Mouse (Mus musculus) intestine, embryonic 16.5 days (tissue): ENCODE data around the gene Ly75. TPM values are rescaled to one million over a fixed set of nuclear protein-coding genes. Genes with fewer than 3 reads are reported as not detected.
A peak's percentile ranks its signal among the peaks of the same experiment; 100 is the strongest.

ENCODE experiments used
- ATAC-seq: fragments of 200-750 bp; cut with Nextera tagmentation; 2 replicates; pipeline ENCODE4 v1.8.0; 2017; ENCODE audit warnings: moderate TSS enrichment, moderate library complexity
- H3K27ac ChIP-seq: fragments of 300-500 bp; sonication (generic); 2 replicates; pipeline ENCODE4 v1.5.1; 2014; ENCODE audit warnings: mild to moderate bottlenecking, low read length
- H3K27me3 ChIP-seq: fragments of 300-500 bp; sonication (generic); replicated peaks from 2 replicates; pipeline ENCODE4 v1.6.1; 2014; ENCODE audit warnings: low read length, control low read depth, mixed read lengths; ENCODE audit not compliant: control insufficient read depth, insufficient read depth
- H3K36me3 ChIP-seq: fragments of 300-500 bp; sonication (generic); 2 replicates; pipeline ENCODE4 v1.6.1; 2014; ENCODE audit warnings: low read length, control low read depth; ENCODE audit not compliant: control insufficient read depth, insufficient read depth
- H3K4me1 ChIP-seq: fragments of 300-500 bp; sonication (generic); 2 replicates; pipeline ENCODE4 v1.6.1; 2014; ENCODE audit warnings: low read length, control low read depth, mixed read lengths; ENCODE audit not compliant: control insufficient read depth, insufficient read depth
- H3K4me2 ChIP-seq: fragments of 300-500 bp; sonication (generic); 2 replicates; pipeline ENCODE4 v1.6.1; 2014; ENCODE audit warnings: low read depth, low read length, control low read depth
- H3K4me3 ChIP-seq: fragments of 300-500 bp; sonication (generic); 2 replicates; pipeline ENCODE4 v1.5.1; 2014; ENCODE audit warnings: mild to moderate bottlenecking, low read length
- H3K9ac ChIP-seq: fragments of 300-500 bp; sonication (generic); 2 replicates; pipeline ENCODE4 v1.6.1; 2014; ENCODE audit warnings: low read depth, low read length
- H3K9me3 ChIP-seq: fragments of 300-500 bp; sonication (generic); 2 replicates; pipeline ENCODE4 v1.6.1; 2016; ENCODE audit warnings: low read length, control low read depth; ENCODE audit not compliant: control insufficient read depth
- WGBS: fragments of 180-500 bp; shearing (Covaris S2); extraction: QIAGEN DNeasy Blood & Tissue Kit; methylation state at CpG from one replicate; pipeline ENCODE4 v1.1.7; 2014; 5-methylcytosine and 5-hydroxymethylcytosine counted together
- polyA plus RNA-seq: library from polyadenylated mRNA; unstranded; fragments of >200 nt; fragmentation: Nextera tagmentation; extraction: Ambion mirVana; gene quantifications from 2 replicates; pipeline ENCODE4 v1.2.1, GENCODE M21; 2015

Ly75 gene
- polyA plus RNA-seq, 1 experiment from 2014 or later = 0.84 TPM

GRCm38 (mm10) chr2:60303796-60304195, 79.3 kb downstream of the Ly75 start:
- Histone ChIP-seq H3K36me3 (no peaks in the 10 kb centered on the region), H3K4me2 (no peak overlapping the region), H3K9ac (no peak overlapping the region), H3K4me1 (no peaks in the 10 kb centered on the region), H3K4me3 (no peak overlapping the region), H3K27ac (no peak overlapping the region), H3K27me3 (no peaks in the 10 kb centered on the region), H3K9me3 (no peaks in the 10 kb centered on the region)
- WGBS = 82% methylated on average over 4 of the region's 4 CpGs
- no peak for ATAC-seq

DNA sequence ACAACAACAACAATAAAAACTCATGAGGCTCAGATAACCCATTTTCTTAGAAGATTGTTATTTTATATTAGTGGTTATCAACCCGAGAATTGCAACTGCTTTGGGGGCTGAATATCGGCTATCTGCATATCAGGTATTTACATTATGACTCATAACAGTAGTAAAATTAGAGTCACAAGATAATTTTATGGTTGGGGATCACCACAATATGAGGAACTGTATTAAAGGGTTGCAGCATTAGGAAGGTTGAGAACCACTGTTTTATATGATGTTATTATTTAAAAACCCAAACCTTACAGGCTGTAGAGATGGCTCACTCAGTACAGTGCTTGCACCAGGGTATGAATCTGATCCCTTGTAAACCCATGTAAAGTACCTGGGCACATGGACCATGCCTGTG, 83.8 kb downstream of the Ly75 start:
- Histone ChIP-seq H3K9ac (no peak overlapping the region), H3K27ac (no peak overlapping the region), H3K36me3 (no peaks in the 10 kb centered on the region), H3K27me3 (no peaks in the 10 kb centered on the region), H3K9me3 (no peaks in the 10 kb centered on the region), H3K4me3 (no peak overlapping the region), H3K4me1 (no peaks in the 10 kb centered on the region), H3K4me2 (no peak overlapping the region)
- peak; percentile 52; the same call in 1 of the 2 replicates for ATAC-seq
- WGBS = 75% methylated on average over 2 of the region's 2 CpGs

DNA sequence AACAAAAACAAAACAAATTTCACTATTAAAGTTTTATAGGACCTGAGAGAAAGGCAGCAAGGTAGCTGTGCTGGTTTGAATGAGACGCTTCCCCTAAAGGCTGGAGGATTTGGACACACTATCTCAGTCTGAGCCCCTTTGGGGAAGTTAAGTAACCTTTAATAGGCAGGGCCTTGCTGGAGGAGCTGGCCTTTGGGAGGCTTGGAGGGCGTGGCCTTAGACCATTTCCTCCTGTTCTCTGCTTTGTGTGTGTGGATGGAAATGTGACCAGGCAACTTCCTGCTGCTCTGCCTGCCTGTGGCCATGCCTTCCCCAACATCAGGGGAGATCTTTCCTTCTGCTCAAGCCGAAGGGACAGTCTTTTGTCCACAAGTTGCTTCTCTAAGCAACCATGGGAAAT, 84.8 kb downstream of the Ly75 start:
- no peak for ATAC-seq
- no peaks in the 10 kb centered on the region for H3K4me1 ChIP-seq
- WGBS = 87% methylated on average over 3 of the region's 3 CpGs

GRCm38 (mm10) chr2:60291381-60291780, 91.7 kb downstream of the Ly75 start:
- no peak for ATAC-seq
- H3K27me3 ChIP-seq = no peaks in the 10 kb centered on the region
- H3K27ac ChIP-seq = no peak overlapping the region
- H3K4me1 ChIP-seq = no peaks in the 10 kb centered on the region
- no peak overlapping the region for H3K4me3 ChIP-seq
- 79% methylated on average over 4 of the region's 4 CpGs for WGBS
- H3K4me2 ChIP-seq = no peak overlapping the region
- H3K9ac ChIP-seq = no peak overlapping the region
- no peaks in the 10 kb centered on the region for H3K9me3 ChIP-seq
- H3K36me3 ChIP-seq = no peaks in the 10 kb centered on the region

More for the DNA sequence above, 84.8 kb downstream of the Ly75 start:
- H3K27ac ChIP-seq = no peak overlapping the region
- no peaks in the 10 kb centered on the region for H3K36me3 ChIP-seq
- H3K9me3 ChIP-seq = no peaks in the 10 kb centered on the region
- no peak overlapping the region for H3K9ac ChIP-seq
- no peaks in the 10 kb centered on the region for H3K27me3 ChIP-seq
- H3K4me2 ChIP-seq = no peak overlapping the region
- no peak overlapping the region for H3K4me3 ChIP-seq

DNA sequence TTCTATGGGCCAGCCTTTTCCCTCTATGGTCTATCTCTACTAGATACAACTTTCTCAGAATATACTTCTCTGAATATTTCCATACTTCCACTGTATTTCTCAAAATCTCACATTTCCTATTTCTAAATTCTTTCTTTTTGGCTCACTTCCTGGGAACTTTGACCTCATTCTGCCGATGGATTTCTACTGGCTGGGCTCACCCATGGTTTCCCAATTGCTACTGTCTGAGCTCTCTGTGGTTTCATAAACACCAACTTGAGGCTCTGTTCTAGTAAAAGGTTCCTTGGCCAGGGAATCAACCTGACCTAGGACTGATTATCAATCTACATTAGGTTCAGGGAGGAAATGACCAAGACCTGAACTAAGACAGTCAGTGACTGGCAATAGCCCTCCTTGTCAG, 93.7 kb downstream of the Ly75 start:
- Histone ChIP-seq H3K4me3 (no peak overlapping the region), H3K36me3 (no peaks in the 10 kb centered on the region), H3K9me3 (0 out of 2 replicates have a peak, but pooled peaks cover 3% of the 10 kb centered on the region), H3K4me1 (no peaks in the 10 kb centered on the region), H3K27ac (no peak overlapping the region), H3K4me2 (no peak overlapping the region), H3K27me3 (no peaks in the 10 kb centered on the region), H3K9ac (no peak overlapping the region)
- no peak for ATAC-seq
- WGBS = 74% methylated on average over 1 of the region's 1 CpGs

DNA sequence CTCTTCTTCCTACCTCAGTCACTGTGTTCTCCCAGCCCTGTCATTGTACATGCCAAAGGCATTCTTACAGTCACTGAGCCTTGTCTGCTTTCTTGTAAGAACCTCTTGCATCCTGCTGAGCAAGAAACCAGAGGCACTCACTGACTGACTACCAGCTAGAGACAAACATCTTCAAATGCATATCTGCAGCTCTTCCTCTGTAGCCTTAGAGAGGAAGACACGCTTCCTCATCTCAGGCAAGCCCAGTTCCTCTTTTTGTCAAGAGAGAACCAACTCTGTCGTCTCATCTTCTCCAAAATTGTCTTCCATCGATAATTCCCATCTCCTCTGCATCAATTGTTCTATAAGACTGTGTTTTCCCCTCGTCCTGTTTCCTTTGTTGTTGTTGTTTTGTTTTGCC, 94.5 kb downstream of the Ly75 start:
- no peaks in the 10 kb centered on the region for H3K27me3 ChIP-seq
- 77% methylated on average over 4 of the region's 4 CpGs for WGBS
- no peak for ATAC-seq
- no peak overlapping the region for H3K27ac ChIP-seq
- no peak overlapping the region for H3K4me3 ChIP-seq
- H3K9ac ChIP-seq = no peak overlapping the region
- no peaks in the 10 kb centered on the region for H3K4me1 ChIP-seq
- no peaks in the 10 kb centered on the region for H3K36me3 ChIP-seq
- no peak overlapping the region for H3K4me2 ChIP-seq
- 0 out of 2 replicates have a peak, but pooled peaks cover 3% of the 10 kb centered on the region for H3K9me3 ChIP-seq

- H3K4me1 ChIP-seq = 0 out of 2 replicates have a peak, but pooled peaks cover 2% of the 10 kb centered on the region
- 74% methylated on average over 8 of the region's 8 CpGs for WGBS
- no peak overlapping the region for H3K9ac ChIP-seq
- H3K4me2 ChIP-seq = peak overlapping the region; percentile 95
- H3K36me3 ChIP-seq = no peaks in the 10 kb centered on the region
- H3K27me3 ChIP-seq = no peaks in the 10 kb centered on the region
- no peak overlapping the region; the same call in 1 of the 2 replicates for H3K4me3 ChIP-seq
- H3K27ac ChIP-seq = 0 out of 2 replicates have a peak overlapping the region, but pooled peaks have one; percentile 19
- H3K9me3 ChIP-seq = 0 out of 2 replicates have a peak, but pooled peaks cover 3% of the 10 kb centered on the region
- ATAC-seq = peak; percentile 80
Observed at GRCm38 (mm10) chr2:60285107-60285617, 97.9 kb downstream of the Ly75 start.

- 0 out of 2 replicates have a peak, but pooled peaks cover 2% of the 10 kb centered on the region for H3K4me1 ChIP-seq
- H3K4me3 ChIP-seq = peak within 1 kb of the TSS; percentile 57
- H3K4me2 ChIP-seq = peak within 1 kb of the TSS; percentile 95
- 41% methylated on average over 4 of the region's 4 CpGs for WGBS
- H3K27me3 ChIP-seq = no peaks in the 10 kb centered on the region
- H3K9me3 ChIP-seq = 0 out of 2 replicates have a peak, but pooled peaks cover 3% of the 10 kb centered on the region
- peak within 1 kb of the TSS; percentile 70 for H3K27ac ChIP-seq
- ATAC-seq = peak; percentile 49
- H3K9ac ChIP-seq = peak within 1 kb of the TSS; percentile 71
- no peaks in the 10 kb centered on the region for H3K36me3 ChIP-seq
Observed at GRCm38 (mm10) chr2:60284467-60284821, 98.7 kb downstream of the Ly75 start, which contains the start of gene Cd302. Cd302 (minus strand) TSS chr2:60284488.

DNA sequence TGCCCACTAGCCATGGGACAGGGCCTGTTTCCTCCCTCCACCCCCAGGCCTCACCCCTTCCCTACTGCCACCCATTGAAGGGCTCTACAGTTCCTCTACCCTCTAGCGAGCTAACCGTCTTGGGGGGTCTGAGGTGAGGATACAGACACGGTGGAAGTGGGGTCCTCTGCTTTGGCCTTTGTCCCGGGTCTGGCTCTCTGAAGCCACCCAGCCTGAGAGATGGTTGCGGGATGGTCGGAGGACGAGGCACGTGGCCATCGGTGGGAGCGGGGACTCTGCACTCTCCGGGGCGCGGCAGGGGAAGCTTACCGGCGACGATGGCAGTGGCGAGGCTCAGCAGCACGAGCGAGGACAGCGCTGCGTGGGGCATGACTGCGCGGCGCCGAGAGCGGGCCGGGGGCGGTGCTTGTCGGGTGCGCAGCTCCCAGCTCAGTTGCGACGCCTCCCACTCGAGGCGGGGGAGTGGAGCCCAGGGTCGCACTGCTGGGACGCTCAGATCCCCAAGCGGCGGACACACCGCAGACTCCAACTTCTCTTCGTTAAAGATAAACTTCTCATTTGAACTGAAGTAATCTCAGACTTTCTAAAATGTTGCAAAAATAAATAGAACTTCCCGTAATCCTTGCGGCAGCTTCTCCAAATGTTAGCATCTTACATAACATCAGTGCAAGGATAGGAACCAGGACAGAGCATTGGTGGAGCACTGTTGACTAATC, 99.2 kb downstream of the Ly75 start:
- peak; percentile 84 for ATAC-seq
- Histone ChIP-seq H3K36me3 (no peaks in the 10 kb centered on the region), H3K27me3 (no peaks in the 10 kb centered on the region), H3K4me3 (peak overlapping the region; percentile 57), H3K27ac (peak overlapping the region; percentile 70), H3K9ac (peak overlapping the region; percentile 71), H3K9me3 (0 out of 2 replicates have a peak, but pooled peaks cover 3% of the 10 kb centered on the region), H3K4me1 (0 out of 2 replicates have a peak, but pooled peaks cover 2% of the 10 kb centered on the region), H3K4me2 (peak overlapping the region; percentile 95)
- under 1% methylated on average over 41 of the region's 42 CpGs for WGBS
